Comparison of ENCODE assay signal across 14 mouse cellular contexts in the genomic region with DNA sequence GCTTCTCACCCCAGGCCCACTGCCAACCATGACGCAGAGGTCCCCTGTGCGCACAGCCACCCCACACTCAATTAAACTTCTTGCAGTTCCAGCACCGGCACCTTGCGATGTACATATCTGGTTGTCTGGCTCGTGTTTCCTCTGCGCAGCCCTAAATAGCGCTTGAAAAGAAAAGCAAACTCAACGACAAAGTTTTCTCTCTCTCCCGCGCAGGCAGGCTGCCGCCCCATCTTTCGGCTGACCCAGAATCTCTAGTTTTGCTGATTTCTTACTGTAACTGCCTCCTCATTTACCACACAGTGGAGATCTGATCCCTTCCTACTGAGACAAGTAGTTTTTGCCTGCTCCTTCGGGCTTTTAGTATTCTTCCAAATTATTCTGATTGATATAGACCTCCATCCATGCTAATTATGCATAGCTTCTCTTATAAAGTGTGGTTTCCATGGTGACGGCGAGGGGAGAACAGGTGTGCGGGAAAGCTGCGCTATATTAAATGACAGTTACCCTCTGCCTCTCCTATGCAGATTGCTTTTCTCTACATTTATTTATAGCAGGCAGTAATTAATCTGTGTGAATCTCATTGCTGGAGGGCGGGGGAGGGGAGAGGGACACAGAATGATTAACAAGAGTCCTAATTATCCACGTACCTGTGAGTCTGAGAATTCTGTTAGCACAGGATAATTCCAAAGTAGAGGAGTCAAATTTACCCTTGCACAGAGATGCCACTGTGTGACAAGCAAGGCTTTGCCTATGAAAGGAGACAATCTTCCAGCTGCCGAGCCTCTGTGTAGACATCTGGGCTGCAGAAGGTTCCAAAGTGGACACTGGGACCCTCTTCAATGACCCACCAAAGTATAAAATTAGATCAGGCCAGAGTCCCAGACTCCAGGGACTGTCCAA.
DNase-seq lines count a peak whose midpoint lies in the region; ATAC-seq lines count a peak whose summit lies in the region.
"Had no signal": no experiment of that assay in that cellular context is flagged by ENCODE, and none has a peak within 500 bp of the region (broad histone marks: within the 10 kb centered on the region; RNA-seq: fewer than 3 reads in every experiment).

No protein-coding gene starts in this region.

- no peaks in the 10 kb centered on the region for H3K27me3 ChIP-seq in hindbrain, embryonic 13.5 days
- no peaks in the 10 kb centered on the region for H3K27me3 ChIP-seq in hindbrain, embryonic 11.5 days (ENCODE audit: control insufficient read depth, insufficient read depth, low read length)
- H3K27me3 ChIP-seq in forebrain, embryonic 15.5 days: no peaks in the 10 kb centered on the region
- H3K27me3 ChIP-seq: limb, embryonic 15.5 days; stomach, embryonic 15.5 days had no signal

- no peaks in the 10 kb centered on the region for H3K9me3 ChIP-seq in hindbrain, embryonic 13.5 days
- H3K9me3 ChIP-seq in hindbrain, embryonic 11.5 days (ENCODE audit: control insufficient read depth, low read length): no peaks in the 10 kb centered on the region
- H3K9me3 ChIP-seq in forebrain, embryonic 15.5 days: no peaks in the 10 kb centered on the region
- H3K9me3 ChIP-seq: limb, embryonic 15.5 days; stomach, embryonic 15.5 days had no signal

- H3K4me2 ChIP-seq in hindbrain, embryonic 13.5 days: 0 out of 2 replicates have a peak overlapping the region, but pooled peaks have one; percentile 9
- H3K4me2 ChIP-seq in hindbrain, embryonic 11.5 days (replicated peaks; ENCODE audit: low read depth, low read length): no peak overlapping the region
- peak overlapping the region; percentile 42 for H3K4me2 ChIP-seq in forebrain, embryonic 15.5 days (replicated peaks)
- H3K4me2 ChIP-seq: limb, embryonic 15.5 days; stomach, embryonic 15.5 days had no signal

- H3K27ac ChIP-seq in hindbrain, embryonic 13.5 days: peak overlapping the region; percentile 78
- H3K27ac ChIP-seq in hindbrain, embryonic 11.5 days (ENCODE audit: low read depth, low read length): no peak overlapping the region
- peak overlapping the region; percentile 93 for H3K27ac ChIP-seq in forebrain, embryonic 15.5 days (replicated peaks)
- H3K27ac ChIP-seq: limb, embryonic 15.5 days; stomach, embryonic 15.5 days had no signal

- H3K9ac ChIP-seq in hindbrain, embryonic 13.5 days: no peak overlapping the region
- no peak overlapping the region for H3K9ac ChIP-seq in hindbrain, embryonic 11.5 days (ENCODE audit: low read depth, low read length)
- peak overlapping the region; percentile 14 for H3K9ac ChIP-seq in forebrain, embryonic 15.5 days (replicated peaks)
- H3K9ac ChIP-seq: limb, embryonic 15.5 days; stomach, embryonic 15.5 days had no signal

- no peak for DNase-seq in hindbrain, embryonic 11.5 days (ENCODE audit: low spot score)
- DNase-seq in left cerebral cortex, postnatal 14 days (ENCODE audit: low spot score in 2 of 2): peak; percentile 68 to 77
- peak; percentile 81 to 90 for DNase-seq in right cerebral cortex, postnatal 10 days (ENCODE audit: low spot score in 2 of 2)
- DNase-seq in T-cell, adult 2 months (ENCODE audit: low spot score): no peak
- no peak for DNase-seq in spleen, postnatal 4 days (ENCODE audit: low spot score in 2 of 2)
- no peak for DNase-seq in gastrocnemius, postnatal 36 days
- DNase-seq: gastrocnemius, postnatal 10 days; heart, postnatal 10 days; lung, postnatal 36 days had no signal

- no peak overlapping the region for H3K4me3 ChIP-seq in hindbrain, embryonic 13.5 days
- no peak overlapping the region for H3K4me3 ChIP-seq in hindbrain, embryonic 11.5 days (ENCODE audit: low read depth, low read length)
- H3K4me3 ChIP-seq in forebrain, embryonic 15.5 days: peak overlapping the region; percentile 20
- H3K4me3 ChIP-seq: limb, embryonic 15.5 days; stomach, embryonic 15.5 days had no signal

- 63% methylated on average over 20 of the region's 20 CpGs for WGBS in hindbrain, embryonic 13.5 days
- 83% methylated on average over 20 of the region's 20 CpGs for WGBS in hindbrain, embryonic 11.5 days
- 36% methylated on average over 20 of the region's 20 CpGs for WGBS in forebrain, embryonic 15.5 days

- no peaks in the 10 kb centered on the region for H3K36me3 ChIP-seq in hindbrain, embryonic 13.5 days
- H3K36me3 ChIP-seq in hindbrain, embryonic 11.5 days (ENCODE audit: control insufficient read depth, insufficient read depth, low read length): no peaks in the 10 kb centered on the region
- H3K36me3 ChIP-seq in forebrain, embryonic 15.5 days: no peaks in the 10 kb centered on the region
- H3K36me3 ChIP-seq: limb, embryonic 15.5 days; stomach, embryonic 15.5 days had no signal

- intact Hi-C loops in left cerebral cortex, postnatal 14 days (cut with DNase I): loop anchor here (5.0 to 10.0 kb wide), 3 partner anchors 36 to 313 kb away; no protein-coding TSS in a partner anchor
- intact Hi-C loops in gastrocnemius, postnatal 36 days (cut with DNase I): no loop called here

- H3K4me1 ChIP-seq in hindbrain, embryonic 13.5 days (replicated peaks): peaks cover 32% of the 10 kb centered on the region
- H3K4me1 ChIP-seq in hindbrain, embryonic 11.5 days (replicated peaks; ENCODE audit: control insufficient read depth, insufficient read depth, low read length): no peaks in the 10 kb centered on the region
- H3K4me1 ChIP-seq in forebrain, embryonic 15.5 days: peaks cover 33% of the 10 kb centered on the region
- H3K4me1 ChIP-seq: limb, embryonic 15.5 days; stomach, embryonic 15.5 days had no signal

- ATAC-seq in hindbrain, embryonic 13.5 days (ENCODE audit: low FRiP score): peak; percentile 81
- ATAC-seq in hindbrain, embryonic 11.5 days (ENCODE audit: low FRiP score): no peak
- ATAC-seq in forebrain, embryonic 15.5 days (replicated peaks): peak; percentile 93
- ATAC-seq: CD4-positive, CD25-positive, alpha-beta regulatory T cell, adult 4 months had no signal

Comparison
In these comparisons a context has a peak if more than half of its experiments do, and no peak if none do; other contexts are left out.
1. DNase-seq: peak in left cerebral cortex, postnatal 14 days (2 of 2) and right cerebral cortex, postnatal 10 days (2 of 2); none in hindbrain, embryonic 11.5 days (single experiment), T-cell, adult 2 months (single experiment), spleen, postnatal 4 days (0 of 2) and gastrocnemius, postnatal 36 days (0 of 2).